Mouse (Mus musculus) frontal cortex, postnatal 36 days (tissue): ENCODE measurements at regions not wholly inside any gene's neighbourhood (a gene's known extent, or its start where the extent isn't known, plus 50 kb on each side); places are given as distances from the start of the nearest gene placed in this dataset.

ENCODE experiments used
- DNase-seq, 2 experiments: peaks; one replicate each; pipeline ENCODE4 v3.0.0; 2022; ENCODE audit warnings: low spot score in 2 of 2

- no peak for DNase-seq
Measured at GRCm38 (mm10) chr3:128723100-128723499, 476.6 kb upstream of the Pitx2 start.

DNA sequence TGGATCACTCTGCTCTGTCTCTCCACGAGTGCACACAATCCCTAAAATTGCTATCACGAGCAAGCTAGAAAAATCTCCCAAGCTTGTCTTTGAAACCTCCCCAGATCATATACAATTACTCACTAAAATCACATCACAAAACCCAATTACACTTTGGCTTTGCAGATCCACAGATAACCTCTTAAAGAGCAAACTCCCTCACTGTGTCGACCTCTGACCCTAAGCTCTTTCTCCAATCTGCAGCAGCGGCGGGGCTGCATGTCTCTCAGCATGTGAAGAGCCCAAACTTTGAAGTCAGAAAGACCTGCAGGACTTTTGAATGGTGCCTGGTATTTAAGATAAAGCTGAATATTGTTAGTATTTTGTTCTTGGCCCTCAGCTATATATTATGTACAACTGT lies 479.4 kb upstream of the Pitx2 start:
- no peak for DNase-seq

DNA sequence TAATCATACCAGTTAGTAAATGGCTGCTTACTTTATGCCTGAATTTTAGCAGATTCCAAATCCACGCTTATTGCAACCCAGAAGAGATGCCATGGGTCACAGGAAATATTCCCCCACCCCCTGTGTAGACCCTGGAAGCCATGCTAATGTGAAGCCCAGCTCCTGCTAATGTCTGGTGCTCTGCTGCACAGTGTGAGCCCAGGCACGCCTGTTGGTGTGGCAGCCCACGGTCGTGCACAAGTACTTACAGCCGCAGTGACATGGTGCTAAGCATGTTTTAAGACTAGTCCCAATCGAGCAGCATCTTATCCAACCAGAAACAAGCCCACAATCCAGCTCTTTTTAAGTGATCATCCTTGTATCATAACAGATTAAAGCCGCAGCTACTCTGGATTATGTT lies 480.5 kb upstream of the Pitx2 start:
- DNase-seq = no peak

GRCm38 (mm10) chr3:128707270-128707669 lies 492.4 kb upstream of the Pitx2 start:
- no peak for DNase-seq

GRCm38 (mm10) chr3:128668468-128669127 lies 531.1 kb upstream of the Pitx2 start:
- no peak for DNase-seq

DNA sequence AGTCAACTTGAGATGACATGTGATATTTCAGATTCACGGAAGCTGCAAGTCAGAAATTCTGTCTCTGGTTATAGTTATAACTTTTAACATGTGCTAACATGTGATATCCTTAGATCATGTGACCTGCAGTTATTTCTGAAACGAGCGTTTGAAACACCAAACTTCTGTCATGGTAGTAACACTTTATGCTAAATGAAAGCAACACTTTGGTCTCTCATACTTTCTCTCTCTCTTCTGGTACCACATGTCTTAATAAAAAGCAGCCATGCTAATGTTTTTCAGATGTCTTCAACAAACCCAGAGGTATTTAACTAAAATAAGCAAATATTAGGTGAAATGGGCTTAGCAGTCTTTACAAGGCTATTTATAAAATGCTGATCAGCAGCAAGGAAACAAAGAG lies 534.5 kb upstream of the Pitx2 start:
- no peak for DNase-seq

- no peak for DNase-seq
Measured at GRCm38 (mm10) chr3:128636960-128637755, 562.5 kb upstream of the Pitx2 start.

DNA sequence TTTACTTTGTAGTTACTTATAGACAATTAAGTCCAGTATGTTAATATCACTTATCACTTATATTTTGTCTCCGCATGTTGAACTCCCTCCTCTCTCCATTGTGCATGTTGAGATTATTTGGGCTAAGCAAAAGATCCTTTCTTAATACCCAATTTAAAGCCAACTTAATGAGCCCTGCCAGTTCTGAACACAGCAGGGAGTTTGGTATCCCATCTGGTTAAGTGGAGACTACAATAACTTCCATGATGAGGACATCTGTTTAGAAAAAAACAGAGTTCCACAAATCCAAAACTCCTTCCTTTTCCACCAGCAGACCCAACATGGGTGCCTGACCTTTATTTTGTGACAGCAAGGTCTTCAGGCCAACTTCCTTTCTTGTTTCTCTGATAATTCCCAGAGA lies 572.0 kb upstream of the Pitx2 start:
- DNase-seq = no peak

GRCm38 (mm10) chr3:128616675-128617074 lies 583.0 kb upstream of the Pitx2 start:
- no peak for DNase-seq

DNA sequence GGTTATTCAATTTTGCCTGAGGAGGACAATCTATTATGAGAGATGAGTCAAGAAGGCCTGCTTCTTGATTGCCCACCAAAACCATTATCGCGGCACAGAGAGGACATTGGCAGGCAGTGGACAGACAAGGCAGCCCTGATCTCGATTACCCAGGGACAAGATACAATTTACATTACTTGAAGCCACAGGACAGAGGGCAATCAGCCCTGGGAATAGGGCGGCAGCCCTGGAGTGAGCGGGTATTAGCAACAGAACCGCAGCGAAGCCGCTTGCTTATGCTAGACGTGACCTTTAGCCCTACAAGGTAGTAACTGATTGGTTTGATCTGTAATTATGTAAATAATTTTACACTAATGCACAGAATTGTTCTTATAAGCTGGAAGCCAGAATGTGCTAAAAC lies 586.0 kb upstream of the Pitx2 start:
- DNase-seq = no peak

- DNase-seq = no peak
Measured at GRCm38 (mm10) chr3:128610731-128611130, 588.9 kb upstream of the Pitx2 start.

DNA sequence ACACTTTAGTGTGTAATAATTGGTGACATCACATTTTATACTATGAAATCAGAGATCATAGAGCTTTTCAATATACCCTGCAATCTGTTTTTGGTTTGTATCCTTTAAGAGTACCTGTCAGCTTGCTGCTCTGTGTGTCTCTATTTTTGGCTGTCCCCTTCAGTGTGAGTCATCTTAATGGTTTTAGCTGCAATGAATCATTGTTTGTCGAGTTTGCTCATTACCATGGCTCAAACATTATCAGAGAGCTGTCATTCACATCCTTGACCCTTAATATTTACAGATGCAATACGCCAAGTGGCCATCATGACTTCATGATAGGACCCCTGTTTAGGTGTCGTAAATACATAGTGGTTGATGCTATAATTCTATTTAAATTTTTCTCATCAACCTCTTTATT lies 591.0 kb upstream of the Pitx2 start:
- peak in 1 of 2 experiments; percentile 1 for DNase-seq

GRCm38 (mm10) chr3:128575339-128576129 lies 624.1 kb upstream of the Pitx2 start:
- DNase-seq = no peak

- DNase-seq = no peak
Measured at GRCm38 (mm10) chr3:128570551-128570950, 629.1 kb upstream of the Pitx2 start.

GRCm38 (mm10) chr3:128565386-128565785 lies 634.3 kb upstream of the Pitx2 start:
- no peak for DNase-seq

- DNase-seq = peak; percentile 62 to 80
Measured at GRCm38 (mm10) chr3:128546416-128547327, 650.5 kb upstream of the Fam241a start.

GRCm38 (mm10) chr3:128525427-128525826 lies 629.3 kb upstream of the Fam241a start:
- DNase-seq = no peak

GRCm38 (mm10) chr3:128520671-128521103 lies 624.6 kb upstream of the Fam241a start:
- DNase-seq = peak; percentile 56 to 68

- peak; percentile 54 to 70 for DNase-seq
Measured at GRCm38 (mm10) chr3:128519913-128520316, 623.8 kb upstream of the Fam241a start.

DNA sequence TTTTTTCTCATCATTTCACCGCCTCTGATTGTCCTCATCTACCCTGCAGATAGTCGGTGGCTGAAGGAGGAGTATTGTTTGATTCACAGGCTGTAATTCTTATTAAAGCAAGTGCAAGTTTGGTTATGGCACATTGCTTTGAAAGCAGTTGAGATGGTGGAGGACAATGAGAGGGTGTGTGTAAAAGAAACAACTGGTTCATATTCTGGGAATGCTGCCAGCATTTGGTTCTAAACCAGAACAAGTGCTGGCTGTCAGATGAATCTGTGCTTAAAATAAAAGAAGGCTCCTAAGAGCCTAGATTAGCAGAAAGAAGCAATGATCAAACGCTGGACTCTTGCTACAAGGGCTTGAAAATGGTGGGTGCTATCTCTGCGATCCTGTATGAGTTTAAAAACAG lies 622.7 kb upstream of the Fam241a start:
- DNase-seq = peak; percentile 23 to 69

DNA sequence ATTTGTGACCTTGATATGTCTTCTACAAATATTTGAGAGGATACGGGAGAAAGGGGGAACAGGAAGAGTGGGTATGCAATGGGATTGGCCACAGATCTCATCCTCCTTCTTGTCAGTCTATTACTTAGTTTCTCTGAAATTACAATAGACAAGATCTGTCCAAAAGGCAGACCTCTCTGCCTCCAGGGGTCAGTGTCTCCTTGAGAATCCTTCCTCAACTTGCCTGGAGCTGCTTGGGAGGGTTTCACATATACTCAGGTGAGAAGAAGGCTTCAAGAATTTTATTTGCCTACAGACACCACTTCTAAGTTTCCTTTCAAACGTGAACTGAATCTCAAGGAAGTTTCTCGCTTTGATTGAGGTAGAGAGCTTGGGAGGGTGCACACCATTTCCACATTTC lies 575.0 kb upstream of the Fam241a start:
- DNase-seq = no peak
